Mouse (Mus musculus) ES-E14 (cell line): ENCODE data around the gene Gm614.

ENCODE experiments used
- ZC3H11A ChIP-seq: IDR thresholded peaks from 2 replicates; pipeline ENCODE4 v1.6.1; 2012; ENCODE audit warnings: low read depth, mild to moderate bottlenecking, inconsistent platforms, low read length, borderline replicate concordance
- ZNF384 ChIP-seq: IDR thresholded peaks from 2 replicates; pipeline ENCODE4 v1.6.1; 2012; ENCODE audit warnings: low read depth, low read length, inconsistent platforms

DNA sequence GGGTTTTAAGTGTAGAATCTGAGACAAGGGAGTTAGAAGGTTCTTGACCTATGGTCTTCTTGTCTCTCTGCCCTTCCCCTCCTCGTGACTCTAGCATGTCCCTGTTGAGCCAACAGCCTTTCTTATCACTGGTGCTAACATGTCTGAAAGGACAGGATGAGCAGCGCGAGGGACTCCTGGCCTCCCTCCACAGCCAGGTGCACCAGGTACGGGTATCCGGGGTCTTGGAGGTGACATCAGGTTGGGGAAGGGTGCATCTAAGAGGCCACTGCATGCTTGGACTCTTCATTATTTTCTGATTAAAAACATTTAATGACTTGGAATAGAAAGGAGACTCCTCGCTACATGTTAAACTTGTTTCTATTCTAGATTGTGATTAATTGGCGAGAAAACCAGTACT, 25.2 kb upstream of the Gm614 start:
- no peak for TF ChIP-seq ZNF384
- no peak for TF ChIP-seq ZC3H11A
